Mouse (Mus musculus) megakaryocyte, embryonic 14.5 days (primary cell): ENCODE measurements around the gene Sema5a.

Source experiments
- FLI1 ChIP-seq: IDR thresholded peaks from 2 replicates; pipeline ENCODE4 v1.6.1; 2012; ENCODE audit warnings: low read length, inconsistent platforms, mixed read lengths
- GATA1 ChIP-seq: IDR thresholded peaks from 3 replicates; pipeline ENCODE4 v1.6.1; 2012; ENCODE audit warnings: mixed read lengths, low read length, inconsistent platforms, borderline replicate concordance

DNA sequence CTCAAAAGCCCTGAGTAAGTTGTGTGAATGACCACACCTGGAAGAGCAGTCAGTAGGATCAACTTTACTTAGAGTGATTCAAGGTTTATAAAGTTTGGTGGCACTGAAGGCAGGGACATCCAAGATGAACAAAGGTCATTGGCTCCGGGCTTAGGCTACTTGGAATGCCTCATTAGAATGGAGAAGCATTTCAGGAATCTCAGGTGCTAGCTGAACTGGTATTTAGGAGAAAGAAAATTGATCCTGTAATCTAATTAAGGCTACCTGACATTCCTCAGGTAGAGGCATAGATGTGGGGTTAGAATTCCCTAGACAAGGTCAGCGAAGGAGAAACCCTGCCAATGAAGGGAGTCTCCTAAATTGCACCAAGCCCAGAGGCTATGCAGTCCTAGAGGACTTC, 171.7 kb downstream of the Sema5a start:
- no peak for TF ChIP-seq GATA1
- TF ChIP-seq FLI1, result no peak
